Mouse (Mus musculus) c-Kit-positive CD71-negative TER-119-negative erythroid progenitor cells, embryonic 14.5 days (primary cell): ENCODE measurements around the gene 1700030K09Rik.
A peak's percentile ranks its signal among the peaks of the same experiment; 100 is the strongest.

Experiments
- DNase-seq: peaks from one replicate; pipeline ENCODE4 v3.0.0-alpha.2; 2013; ENCODE audit warnings: low read depth

The 1700030K09Rik gene

DNA sequence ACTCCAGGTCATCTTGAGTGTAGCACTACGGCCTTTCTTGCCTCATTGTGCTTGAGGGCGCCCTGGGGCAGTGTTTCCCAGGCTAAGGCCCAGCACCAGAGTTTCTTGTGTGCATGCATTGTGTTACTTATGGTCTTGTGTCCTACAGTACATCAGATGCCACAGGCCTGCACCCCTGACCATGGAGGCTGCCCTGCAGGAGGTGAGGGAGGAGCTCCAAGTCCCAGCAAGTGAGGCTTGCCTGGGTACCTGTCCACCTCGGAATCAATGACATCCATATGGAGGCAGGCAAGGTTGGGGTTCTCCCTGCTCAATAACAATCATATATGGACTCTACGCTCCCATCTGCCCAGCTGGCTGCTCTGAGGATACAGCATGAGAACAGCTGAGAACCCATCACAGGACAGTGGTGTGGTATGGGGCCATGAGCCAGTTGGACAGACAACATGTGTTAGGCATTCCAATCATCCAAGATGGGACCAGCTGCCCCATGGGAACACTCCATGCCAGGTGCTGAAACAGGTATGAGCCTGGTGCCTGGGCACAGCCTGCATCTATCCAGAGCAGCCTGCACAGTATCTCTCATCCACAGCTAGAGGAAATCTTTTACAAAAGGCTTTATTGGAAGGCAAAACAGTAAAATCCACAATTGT is 16.3 kb downstream of the 1700030K09Rik start:
- no peak for DNase-seq

GRCm38 (mm10) chr8:72464211-72464610 is 20.5 kb downstream of the 1700030K09Rik start:
- DNase-seq: no peak

- no peak for DNase-seq
Measured at GRCm38 (mm10) chr8:72469243-72469642, 25.6 kb downstream of the 1700030K09Rik start.

GRCm38 (mm10) chr8:72469984-72470383 is 26.3 kb downstream of the 1700030K09Rik start:
- no peak for DNase-seq

DNA sequence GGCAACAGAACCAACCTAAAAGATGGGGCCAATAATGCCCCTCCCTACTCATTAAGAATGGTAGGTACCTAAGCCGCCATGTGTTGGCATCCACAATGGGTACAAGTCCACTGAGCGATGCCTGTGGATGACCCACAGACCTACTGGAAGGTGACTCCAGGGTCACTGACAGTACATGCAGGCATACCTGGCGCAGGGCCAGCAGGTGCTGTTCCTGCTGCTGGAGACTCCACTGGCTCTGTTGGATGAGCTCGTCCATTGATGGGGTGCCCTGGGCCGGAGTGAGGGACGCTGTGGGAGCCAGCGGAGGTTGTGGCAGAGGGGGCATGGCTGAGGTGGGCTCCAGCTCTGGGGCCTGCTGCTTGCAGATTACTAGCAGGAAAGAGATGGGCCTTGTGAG is 27.0 kb downstream of the 1700030K09Rik start:
- DNase-seq: no peak

DNA sequence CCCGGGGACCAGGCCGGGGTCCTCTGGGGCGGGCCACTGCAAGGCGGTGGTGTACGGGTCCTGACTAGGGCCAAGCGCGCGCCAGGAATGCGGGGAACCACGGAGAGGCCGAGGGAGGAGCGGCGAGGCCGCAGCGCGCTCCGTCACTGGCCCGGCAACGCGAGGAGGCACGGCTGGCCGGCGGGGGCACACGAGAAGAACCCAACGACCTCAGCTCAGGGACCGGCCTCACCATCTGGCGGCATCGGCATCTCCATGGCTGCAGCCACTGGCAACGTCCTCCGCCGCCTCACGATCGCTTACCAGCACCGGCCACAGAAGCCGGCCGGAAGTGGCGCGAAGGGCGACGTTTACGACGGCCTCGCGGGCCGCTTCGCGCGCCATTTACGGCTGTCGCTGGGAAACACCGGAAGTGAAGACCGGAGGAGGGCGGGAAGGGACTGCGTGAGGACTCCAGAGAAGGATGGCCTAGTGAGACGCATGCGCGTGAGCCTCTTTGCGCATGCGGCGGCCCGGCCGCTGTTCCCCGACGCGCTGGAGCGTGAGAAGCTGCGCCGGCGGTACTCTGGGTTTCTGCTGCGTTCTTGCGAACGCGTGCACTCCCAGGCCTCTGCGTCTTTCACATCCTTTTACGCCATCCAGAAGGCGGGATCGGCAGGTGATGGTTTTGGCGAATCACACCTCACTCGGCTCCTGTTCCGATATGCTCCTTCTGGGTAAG is 31.3 kb downstream of the 1700030K09Rik start, which contains the start of gene Cherp:
Gene Cherp, minus strand, starts transcription at position 401 of the 721 bp plus-strand sequence.
- DNase-seq: peak; percentile 95

DNA sequence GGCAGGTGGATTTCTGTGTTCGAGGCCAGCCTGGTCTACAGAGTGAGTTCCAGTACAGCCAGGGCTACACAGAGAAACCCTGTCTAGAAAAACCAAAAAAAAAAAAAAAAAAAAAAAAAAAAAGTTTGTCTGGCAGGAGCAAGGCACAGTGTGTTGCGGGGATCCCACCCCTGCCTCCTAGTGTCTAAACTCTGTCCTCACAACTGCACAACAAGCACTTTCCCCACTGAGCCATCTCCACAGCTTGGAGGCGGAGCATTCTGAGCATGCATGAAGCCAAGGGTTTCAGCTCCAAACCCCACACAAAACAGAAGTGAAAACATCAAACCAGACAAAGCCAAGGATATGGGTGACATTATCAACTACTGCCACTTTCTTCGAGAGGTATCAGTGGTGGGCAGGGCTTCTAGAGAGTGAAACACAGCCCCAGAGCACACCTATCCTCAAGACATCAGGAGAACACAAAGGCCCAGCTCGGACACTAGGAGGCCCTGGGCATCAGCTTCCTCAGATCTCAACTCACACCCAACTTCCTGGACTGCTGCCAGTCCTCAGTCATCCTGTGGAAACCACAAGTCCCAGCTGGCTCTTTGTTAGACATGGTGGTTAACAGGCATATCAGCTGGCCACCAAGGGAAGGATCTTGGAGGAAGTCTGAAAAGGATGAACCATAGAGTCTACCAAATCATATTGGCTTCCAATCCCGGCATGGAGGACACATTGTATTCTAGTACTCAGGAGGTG is 41.9 kb downstream of the 1700030K09Rik start:
- DNase-seq: no peak

DNA sequence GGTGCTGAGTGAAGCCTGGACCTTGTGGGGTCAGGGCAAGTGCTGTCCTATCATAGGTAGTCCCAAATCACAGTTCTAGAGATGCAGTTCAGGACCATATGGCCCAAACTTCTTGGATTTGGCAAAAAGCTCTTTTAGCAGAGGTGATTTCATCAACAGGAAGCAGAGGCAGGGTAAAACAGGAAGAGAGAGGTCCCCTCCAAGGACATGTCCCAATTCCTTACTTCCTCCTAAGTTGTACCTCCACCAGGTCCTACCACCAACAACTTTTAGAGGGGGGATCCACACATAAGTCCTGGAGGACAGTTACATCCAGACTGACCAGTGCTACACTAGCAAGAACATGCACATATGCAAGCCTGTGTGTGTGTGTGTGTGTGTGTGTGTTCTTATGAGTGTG is 43.3 kb downstream of the 1700030K09Rik start:
- no peak for DNase-seq

DNA sequence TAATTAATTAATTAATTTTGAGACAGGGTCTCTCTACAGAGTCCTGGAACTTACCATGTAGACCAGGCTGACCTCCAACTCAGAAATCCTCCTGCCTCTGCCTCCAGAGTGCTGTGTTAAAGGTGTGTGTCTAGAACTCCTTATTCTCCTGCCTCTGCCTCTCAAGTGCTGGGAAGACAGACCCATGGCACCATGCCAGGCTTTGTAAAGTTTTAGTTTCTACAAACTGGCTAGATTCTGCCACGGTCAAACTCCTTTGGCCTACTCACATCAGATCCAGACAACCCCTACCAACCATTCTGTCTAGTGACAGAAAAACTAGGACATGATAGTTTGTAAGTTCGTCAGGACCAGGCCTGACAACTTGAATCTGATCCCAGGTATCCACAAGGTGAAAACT is 47.3 kb downstream of the 1700030K09Rik start:
- DNase-seq: no peak

- DNase-seq: no peak
Measured at GRCm38 (mm10) chr8:72491680-72492621, 48.3 kb downstream of the 1700030K09Rik start, which contains the start of gene Slc35e1. TSS of gene Slc35e1 (minus strand) at chr8:72492614.

DNA sequence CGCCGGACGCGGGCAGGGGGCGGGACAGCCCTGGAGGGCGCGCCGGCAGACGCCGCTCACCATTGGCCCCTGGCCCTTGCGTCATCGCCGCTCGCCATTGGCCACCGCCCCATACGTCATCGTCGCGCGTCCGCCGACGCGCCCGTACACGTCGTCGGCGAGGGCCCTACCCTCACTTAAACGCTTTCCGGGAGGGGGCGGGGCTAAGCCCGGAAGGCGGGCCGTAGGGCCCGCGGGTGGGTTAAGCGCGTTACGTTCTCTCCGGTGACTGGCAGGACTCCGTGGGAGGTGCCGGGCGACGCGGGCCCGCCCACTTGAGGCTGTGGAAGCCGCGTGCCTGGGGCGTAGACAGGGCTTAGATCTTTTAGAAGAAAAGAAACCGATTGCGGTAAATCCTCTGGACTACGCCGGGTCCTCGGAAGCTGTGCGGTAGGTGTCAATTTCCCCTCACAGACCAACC is 49.0 kb downstream of the 1700030K09Rik start:
- DNase-seq: peak; percentile 98

DNA sequence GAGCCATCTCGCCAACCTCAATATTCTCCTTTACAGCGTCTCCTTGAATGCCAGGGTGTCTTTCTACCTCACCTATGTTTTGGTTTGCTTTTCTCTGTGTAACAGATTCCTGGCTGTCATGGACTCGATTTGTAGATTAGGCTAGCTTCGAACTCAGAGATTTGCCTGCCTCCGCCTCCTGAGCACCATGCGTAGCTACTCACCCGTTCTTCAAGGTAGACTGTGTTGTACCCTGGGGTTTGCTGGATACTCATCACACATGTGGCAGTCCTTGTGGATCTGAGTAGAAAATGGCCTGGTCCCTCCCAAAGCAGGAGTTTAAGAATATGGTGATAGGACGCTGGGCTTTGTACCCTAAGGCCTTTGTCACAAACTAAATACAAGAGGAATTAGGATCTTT is 49.7 kb downstream of the 1700030K09Rik start:
- no peak for DNase-seq

GRCm38 (mm10) chr8:72495411-72496111 is 51.9 kb downstream of the 1700030K09Rik start:
- no peak for DNase-seq

DNA sequence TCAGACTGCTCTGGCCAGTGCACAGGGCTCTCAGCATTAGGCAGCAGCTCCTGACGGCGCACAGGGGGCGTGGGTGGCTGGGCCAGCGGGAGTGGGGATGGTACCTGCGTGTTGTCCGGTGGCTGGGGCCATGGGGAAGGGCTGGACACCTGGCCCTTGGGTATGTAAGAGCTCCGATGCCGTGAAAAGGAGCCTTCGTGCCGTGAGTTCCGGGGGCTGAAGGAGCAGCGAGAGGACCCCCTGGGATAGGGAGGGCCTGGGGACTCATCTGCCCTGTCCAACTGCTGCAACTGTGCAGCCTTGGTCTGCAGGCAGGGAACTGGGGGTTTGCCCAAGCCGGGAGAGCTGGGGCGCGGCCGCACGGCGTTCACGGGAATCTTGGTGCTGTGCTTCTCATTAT is 52.5 kb downstream of the 1700030K09Rik start:
- no peak for DNase-seq

DNA sequence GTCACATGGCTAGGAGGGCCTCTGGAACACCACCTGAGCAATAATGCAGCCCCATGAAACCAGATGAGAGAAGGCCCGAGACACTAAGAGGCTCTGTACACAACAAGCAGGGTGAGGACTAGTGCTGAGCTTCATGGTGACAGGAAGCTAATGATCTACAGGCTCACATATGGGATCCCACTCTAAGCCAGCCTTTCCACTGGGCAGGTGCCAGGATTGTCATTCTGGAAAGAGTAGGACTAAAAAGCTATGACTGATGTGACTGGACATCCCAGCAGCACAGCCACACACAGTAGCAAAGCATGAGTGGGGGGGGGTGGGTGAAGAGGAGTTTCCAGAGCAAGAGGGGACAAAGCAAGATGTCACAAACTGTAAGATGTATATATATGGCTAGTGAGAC is 54.2 kb downstream of the 1700030K09Rik start:
- no peak for DNase-seq

- no peak for DNase-seq
Measured at GRCm38 (mm10) chr8:72498527-72498926, 54.8 kb downstream of the 1700030K09Rik start.

- DNase-seq: no peak
Measured at GRCm38 (mm10) chr8:72499521-72500284, 56.0 kb downstream of the 1700030K09Rik start.

GRCm38 (mm10) chr8:72500521-72500931 is 56.8 kb downstream of the 1700030K09Rik start:
- DNase-seq: no peak

DNA sequence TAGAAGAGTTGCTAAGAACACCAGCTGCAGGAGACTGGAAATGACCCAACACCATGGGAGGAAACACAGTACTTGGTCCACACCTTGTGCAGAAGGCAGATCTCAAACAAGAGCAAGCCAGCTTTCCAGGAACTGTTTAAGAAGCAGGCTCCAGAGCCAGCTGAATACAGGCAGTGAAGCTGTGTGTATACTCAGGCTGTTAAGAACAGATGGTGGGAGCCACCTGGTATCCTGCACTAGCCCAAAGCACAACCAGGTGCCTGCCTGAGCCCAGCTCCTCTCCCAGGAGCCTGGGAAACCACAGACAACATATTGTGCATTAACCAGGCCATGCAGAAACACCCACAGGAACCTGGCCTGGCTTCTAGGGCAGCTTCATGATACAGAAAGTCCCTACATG is 60.5 kb downstream of the 1700030K09Rik start:
- DNase-seq: no peak
